Mouse (Mus musculus) liver, embryonic 13.5 days (tissue): Measurements from ENCODE around the gene Gm45837. TPM values are rescaled to one million over a fixed set of nuclear protein-coding genes. Genes with fewer than 3 reads are reported as not detected.

ENCODE experiments used
- ATAC-seq: fragments of 200-750 bp; cut with Nextera tagmentation; 2 replicates; pipeline ENCODE4 v1.8.0; 2017; ENCODE audit warnings: low read depth, mild to moderate bottlenecking, moderate number of reproducible peaks, moderate library complexity
- DNase-seq: peaks from one replicate; pipeline ENCODE4 v3.0.0; 2022
- H3K27ac ChIP-seq: fragments of 300-500 bp; sonication (generic); 2 replicates; pipeline ENCODE4 v1.5.1; 2015; ENCODE audit warnings: moderate library complexity, mild to moderate bottlenecking, inconsistent platforms
- H3K27me3 ChIP-seq: fragments of 300-500 bp; sonication (generic); 2 replicates; pipeline ENCODE4 v1.6.1; 2015; ENCODE audit warnings: mild to moderate bottlenecking, inconsistent platforms
- H3K36me3 ChIP-seq: fragments of 300-500 bp; sonication (generic); 2 replicates; pipeline ENCODE4 v1.6.1; 2015; ENCODE audit warnings: mild to moderate bottlenecking, inconsistent platforms
- H3K4me1 ChIP-seq: fragments of 300-500 bp; sonication (generic); replicated peaks from 2 replicates; pipeline ENCODE4 v1.6.1; 2015; ENCODE audit warnings: inconsistent platforms
- H3K4me2 ChIP-seq: fragments of 300-500 bp; sonication (generic); 2 replicates; pipeline ENCODE4 v1.6.1; 2015; ENCODE audit warnings: inconsistent platforms, mild to moderate bottlenecking, moderate library complexity
- H3K4me3 ChIP-seq: fragments of 300-500 bp; sonication (generic); replicated peaks from 2 replicates; pipeline ENCODE4 v1.5.1; 2015; ENCODE audit warnings: mild to moderate bottlenecking, inconsistent platforms
- H3K9ac ChIP-seq: fragments of 300-500 bp; sonication (generic); 2 replicates; pipeline ENCODE4 v1.6.1; 2015; ENCODE audit warnings: mild to moderate bottlenecking, inconsistent platforms
- H3K9me3 ChIP-seq: fragments of 300-500 bp; sonication (generic); replicated peaks from 2 replicates; pipeline ENCODE4 v1.6.1; 2016; ENCODE audit warnings: inconsistent platforms
- WGBS: fragments of 180-500 bp; shearing (Covaris S2); methylation state at CpG from one replicate; pipeline ENCODE4 v1.1.7; 2015; ENCODE audit not compliant: insufficient replicate concordance; 5-methylcytosine and 5-hydroxymethylcytosine counted together
- polyA plus RNA-seq: library from polyadenylated mRNA; unstranded; fragments of >200 nt; fragmentation: Nextera tagmentation; extraction: Ambion mirVana; gene quantifications from 2 replicates; pipeline ENCODE4 v1.2.1, GENCODE M21; 2015

The Gm45837 gene
- polyA plus RNA-seq, 1 experiment from 2014 or later: 3.1 TPM

- H3K36me3 ChIP-seq: no peaks in the 10 kb centered on the region
- no peaks in the 10 kb centered on the region for H3K4me1 ChIP-seq
- no peak overlapping the region for H3K4me3 ChIP-seq
- peaks cover 14% of the 10 kb centered on the region for H3K27me3 ChIP-seq
- no peak overlapping the region for H3K4me2 ChIP-seq
- H3K9me3 ChIP-seq: no peaks in the 10 kb centered on the region
- H3K27ac ChIP-seq: no peak overlapping the region
- ATAC-seq: no peak
- 62% methylated on average over 10 of the region's 10 CpGs for WGBS
- DNase-seq: no peak
- no peak overlapping the region for H3K9ac ChIP-seq
These were observed 32.4 kb downstream of the Gm45837 start for GRCm38 (mm10) chr7:101443093-101443492.

DNA sequence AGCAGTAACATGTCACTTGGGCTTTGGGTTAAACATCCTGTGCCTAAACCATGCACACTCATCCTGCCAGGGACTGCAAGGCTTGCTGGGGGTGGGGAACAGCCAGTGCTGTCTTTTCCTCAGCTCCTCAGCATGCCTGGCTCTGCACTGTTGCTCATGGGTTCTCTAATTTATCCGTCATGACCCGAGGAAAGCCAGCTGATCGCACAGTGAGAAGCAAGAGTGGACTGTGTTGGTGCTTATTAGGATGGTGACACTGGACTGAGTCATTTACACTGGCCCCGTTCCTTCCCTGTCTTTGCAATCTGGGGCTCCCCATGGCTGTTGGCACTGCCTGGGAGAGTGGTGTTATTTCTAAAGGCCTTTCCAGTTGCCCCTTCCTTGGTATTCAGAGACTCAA is 33.5 kb downstream of the Gm45837 start:
- H3K36me3 ChIP-seq: no peaks in the 10 kb centered on the region
- no peaks in the 10 kb centered on the region for H3K4me1 ChIP-seq
- no peak overlapping the region for H3K4me2 ChIP-seq
- no peaks in the 10 kb centered on the region for H3K9me3 ChIP-seq
- no peak overlapping the region for H3K9ac ChIP-seq
- ATAC-seq: no peak
- H3K27me3 ChIP-seq: peaks cover 14% of the 10 kb centered on the region
- no peak overlapping the region for H3K27ac ChIP-seq
- no peak overlapping the region for H3K4me3 ChIP-seq
- 60% methylated on average over 4 of the region's 4 CpGs for WGBS
- no peak for DNase-seq

GRCm38 (mm10) chr7:101449855-101450254 is 39.2 kb downstream of the Gm45837 start:
- DNase-seq: no peak
- no peak for ATAC-seq

GRCm38 (mm10) chr7:101450422-101451401 is 40.0 kb downstream of the Gm45837 start:
- peak overlapping the region; percentile 52 for H3K4me3 ChIP-seq
- H3K4me1 ChIP-seq: peaks cover 5% of the 10 kb centered on the region
- H3K36me3 ChIP-seq: no peaks in the 10 kb centered on the region
- no peaks in the 10 kb centered on the region for H3K9me3 ChIP-seq
- H3K4me2 ChIP-seq: peak overlapping the region; percentile 77
- H3K27ac ChIP-seq: no peak overlapping the region
- H3K9ac ChIP-seq: peak overlapping the region; percentile 26; the same call in 1 of the 2 replicates
- H3K27me3 ChIP-seq: peaks cover 56% of the 10 kb centered on the region
- 1% methylated on average over 68 of the region's 68 CpGs for WGBS
- ATAC-seq (peak; percentile 63), DNase-seq (peak; percentile 61)

More at GRCm38 (mm10) chr7:101449855-101450254, 39.2 kb downstream of the Gm45837 start:
- Histone ChIP-seq H3K9me3 (no peaks in the 10 kb centered on the region), H3K27me3 (peaks cover 51% of the 10 kb centered on the region), H3K36me3 (no peaks in the 10 kb centered on the region), H3K4me3 (no peak overlapping the region), H3K9ac (no peak overlapping the region), H3K4me1 (peaks cover 5% of the 10 kb centered on the region), H3K27ac (no peak overlapping the region), H3K4me2 (no peak overlapping the region)
- 22% methylated on average over 3 of the region's 3 CpGs for WGBS

GRCm38 (mm10) chr7:101452669-101453068 is 42.0 kb downstream of the Gm45837 start:
- 67% methylated on average over 3 of the region's 3 CpGs for WGBS
- Histone ChIP-seq H3K27ac (no peak overlapping the region), H3K27me3 (peaks cover 53% of the 10 kb centered on the region), H3K36me3 (no peaks in the 10 kb centered on the region), H3K4me1 (peaks cover 5% of the 10 kb centered on the region), H3K9ac (no peak overlapping the region), H3K4me3 (peak overlapping the region; percentile 52; the same call in 1 of the 2 replicates), H3K9me3 (no peaks in the 10 kb centered on the region), H3K4me2 (peak overlapping the region; percentile 77)
- no peak for ATAC-seq
- no peak for DNase-seq

GRCm38 (mm10) chr7:101453296-101453695 is 42.6 kb downstream of the Gm45837 start:
- H3K27me3 ChIP-seq: peaks cover 53% of the 10 kb centered on the region
- H3K4me3 ChIP-seq: 0 out of 2 replicates have a peak overlapping the region, but pooled peaks have one; percentile 6
- H3K9ac ChIP-seq: no peak overlapping the region
- H3K4me1 ChIP-seq: peaks cover 5% of the 10 kb centered on the region
- H3K9me3 ChIP-seq: no peaks in the 10 kb centered on the region
- ATAC-seq (no peak), DNase-seq (no peak)
- 77% methylated on average over 3 of the region's 3 CpGs for WGBS
- H3K27ac ChIP-seq: no peak overlapping the region
- peak overlapping the region; percentile 19; the same call in 1 of the 2 replicates for H3K4me2 ChIP-seq
- H3K36me3 ChIP-seq: no peaks in the 10 kb centered on the region

DNA sequence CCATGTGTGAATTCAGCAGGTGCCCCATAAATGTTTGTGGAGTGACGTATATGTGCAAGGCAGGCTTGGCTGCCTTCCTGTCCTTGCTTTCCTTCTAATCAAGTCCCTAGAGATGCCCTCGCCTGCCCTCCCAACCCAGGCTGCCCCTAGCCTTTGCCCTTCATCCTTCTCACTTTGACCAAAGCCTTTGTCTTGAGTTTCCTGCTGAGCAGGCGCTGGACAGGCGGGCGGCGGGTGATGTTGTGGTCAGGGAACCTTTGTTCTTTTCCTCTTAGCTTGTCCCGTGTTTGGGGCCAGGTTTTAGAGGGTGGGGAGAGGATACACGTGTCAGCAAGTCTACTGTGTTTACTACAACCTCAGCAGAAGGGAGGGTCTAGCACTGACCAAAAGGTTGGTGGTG is 43.0 kb downstream of the Gm45837 start:
- H3K9me3 ChIP-seq: no peaks in the 10 kb centered on the region
- WGBS: 33% methylated on average over 8 of the region's 8 CpGs
- H3K36me3 ChIP-seq: no peaks in the 10 kb centered on the region
- no peak overlapping the region for H3K4me3 ChIP-seq
- peaks cover 53% of the 10 kb centered on the region for H3K27me3 ChIP-seq
- no peak overlapping the region for H3K9ac ChIP-seq
- ATAC-seq (no peak), DNase-seq (no peak)
- H3K4me1 ChIP-seq: peaks cover 5% of the 10 kb centered on the region
- no peak overlapping the region for H3K27ac ChIP-seq
- no peak overlapping the region for H3K4me2 ChIP-seq

DNA sequence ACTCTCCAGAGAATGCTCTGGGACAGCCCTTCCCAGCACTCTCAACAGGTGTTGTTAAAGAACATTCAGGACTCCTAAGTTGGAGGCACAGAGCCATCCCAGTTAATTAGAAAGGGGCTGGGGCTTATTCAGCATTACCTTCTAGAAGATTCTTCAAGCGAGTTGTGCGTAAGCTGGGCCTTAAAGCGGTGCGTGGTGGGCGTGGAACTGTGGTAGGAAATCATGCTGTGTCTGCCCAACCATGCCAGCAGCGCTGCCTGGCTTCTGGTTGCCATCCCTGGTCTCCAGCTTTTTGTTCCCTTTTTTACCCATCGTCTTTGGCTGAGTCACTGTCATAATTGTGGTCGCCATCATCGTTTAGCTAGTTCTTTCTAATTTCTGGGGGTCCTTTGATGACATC is 43.8 kb downstream of the Gm45837 start:
- H3K9me3 ChIP-seq: no peaks in the 10 kb centered on the region
- no peak overlapping the region for H3K4me2 ChIP-seq
- no peak for ATAC-seq
- no peak overlapping the region for H3K9ac ChIP-seq
- no peak overlapping the region for H3K27ac ChIP-seq
- H3K4me1 ChIP-seq: peaks cover 5% of the 10 kb centered on the region
- WGBS: 44% methylated on average over 9 of the region's 9 CpGs
- no peaks in the 10 kb centered on the region for H3K36me3 ChIP-seq
- peaks cover 53% of the 10 kb centered on the region for H3K27me3 ChIP-seq
- no peak overlapping the region for H3K4me3 ChIP-seq
- DNase-seq: no peak

DNA sequence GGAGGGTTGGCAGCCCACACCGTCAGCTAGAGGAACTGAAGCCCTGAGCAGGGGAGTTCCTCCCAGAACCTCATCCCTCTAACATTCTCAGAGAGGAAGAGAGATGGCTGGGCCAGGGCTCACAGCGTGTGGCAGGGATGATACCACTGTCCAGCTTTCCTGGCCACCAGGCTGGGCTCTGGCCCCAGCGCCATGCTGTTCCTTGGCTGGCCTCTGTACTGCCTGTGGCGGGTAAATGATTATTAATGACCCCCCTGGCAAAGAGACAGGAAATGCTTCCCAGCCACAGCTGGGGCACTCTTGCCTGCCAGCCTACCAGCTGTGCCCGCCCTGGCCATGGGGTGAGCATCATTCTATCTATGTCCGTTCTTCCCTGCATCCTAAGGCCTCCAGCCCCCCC is 44.5 kb downstream of the Gm45837 start:
- WGBS: 49% methylated on average over 6 of the region's 6 CpGs
- no peak overlapping the region for H3K4me3 ChIP-seq
- ATAC-seq (no peak), DNase-seq (no peak)
- no peak overlapping the region for H3K9ac ChIP-seq
- H3K36me3 ChIP-seq: no peaks in the 10 kb centered on the region
- H3K27me3 ChIP-seq: peaks cover 46% of the 10 kb centered on the region
- H3K9me3 ChIP-seq: no peaks in the 10 kb centered on the region
- peaks cover 5% of the 10 kb centered on the region for H3K4me1 ChIP-seq
- no peak overlapping the region for H3K4me2 ChIP-seq
- H3K27ac ChIP-seq: no peak overlapping the region

DNA sequence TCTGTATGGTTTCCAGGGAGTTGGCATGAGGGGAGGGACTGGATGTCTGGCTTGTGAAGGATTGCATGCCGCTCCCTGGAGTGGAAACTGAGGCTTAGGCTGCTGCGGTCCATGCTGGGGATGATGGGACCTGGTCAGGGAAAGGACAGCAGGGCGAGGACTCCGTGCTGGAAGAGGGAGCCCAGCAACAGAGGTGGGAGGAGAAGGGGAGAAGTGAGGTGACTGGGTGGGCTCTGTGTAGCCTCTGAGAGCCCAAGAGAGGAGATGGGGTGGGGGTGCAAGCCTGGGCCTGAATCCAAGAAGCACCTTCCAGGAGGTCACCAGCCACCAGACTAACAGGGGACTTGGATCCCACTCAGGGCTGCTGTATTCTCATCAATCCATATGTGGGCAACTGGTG is 45.6 kb downstream of the Gm45837 start:
- H3K9me3 ChIP-seq: no peaks in the 10 kb centered on the region
- DNase-seq: no peak
- ATAC-seq: no peak
- no peak overlapping the region for H3K4me2 ChIP-seq
- no peak overlapping the region for H3K27ac ChIP-seq
- peaks cover 34% of the 10 kb centered on the region for H3K27me3 ChIP-seq
- H3K4me1 ChIP-seq: no peaks in the 10 kb centered on the region
- 64% methylated on average over 4 of the region's 4 CpGs for WGBS
- H3K36me3 ChIP-seq: no peaks in the 10 kb centered on the region
- no peak overlapping the region for H3K4me3 ChIP-seq
- no peak overlapping the region for H3K9ac ChIP-seq

DNA sequence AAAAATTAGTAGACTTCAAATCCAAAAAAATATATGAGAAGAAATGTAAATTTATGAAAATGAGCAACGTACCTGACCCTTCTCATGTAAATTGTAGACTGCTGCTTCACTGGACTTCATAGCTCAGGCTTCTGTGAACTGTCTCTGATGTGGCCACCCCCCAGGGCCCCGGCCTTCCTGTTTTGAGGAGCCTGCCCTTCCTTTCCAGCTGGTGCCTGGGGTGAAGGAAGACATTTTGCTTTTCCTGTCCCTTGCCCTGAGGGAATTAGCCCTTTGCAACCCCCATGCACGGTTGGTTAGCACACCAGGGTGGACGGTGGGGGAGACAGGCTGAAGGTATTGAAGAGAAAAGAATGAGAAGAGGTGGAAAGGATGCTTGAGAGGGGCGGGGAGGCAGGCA is 46.1 kb downstream of the Gm45837 start:
- no peak overlapping the region for H3K4me2 ChIP-seq
- H3K36me3 ChIP-seq: no peaks in the 10 kb centered on the region
- WGBS: 16% methylated on average over 5 of the region's 5 CpGs
- H3K9me3 ChIP-seq: no peaks in the 10 kb centered on the region
- DNase-seq (no peak), ATAC-seq (no peak)
- no peak overlapping the region for H3K9ac ChIP-seq
- no peaks in the 10 kb centered on the region for H3K4me1 ChIP-seq
- H3K27me3 ChIP-seq: peaks cover 30% of the 10 kb centered on the region
- H3K27ac ChIP-seq: no peak overlapping the region
- H3K4me3 ChIP-seq: no peak overlapping the region
